Mouse (Mus musculus): ENCODE results near the gene Ddx60. TPM values are rescaled to one million over a fixed set of nuclear protein-coding genes. Genes with fewer than 3 reads are reported as not detected.
A peak's percentile ranks its signal among the peaks of the same experiment; 100 is the strongest.

Gene Ddx60
- polyA plus RNA-seq, 1 experiment from 2014 or later: 6.8 TPM

GRCm38 (mm10) chr8:62014166-62014565 is 86.3 kb downstream of the Ddx60 start:
- Histone ChIP-seq H3K4me3 (ENCODE audit: low read depth, low read length) (no peak overlapping the region), H3K27ac (replicated peaks) (no peak overlapping the region), H3K4me1 (replicated peaks; ENCODE audit: control insufficient read depth, insufficient read depth) (no peaks in the 10 kb centered on the region), H3K27me3 (ENCODE audit: control insufficient read depth, insufficient read depth, low read length) (no peaks in the 10 kb centered on the region), H3K4me2 (replicated peaks; ENCODE audit: low read depth) (no peak overlapping the region), H3K9ac (ENCODE audit: low read length) (no peak overlapping the region), H3K36me3 (ENCODE audit: control insufficient read depth, insufficient read depth, low read length) (no peaks in the 10 kb centered on the region), H3K9me3 (ENCODE audit: control insufficient read depth, low read length) (no peaks in the 10 kb centered on the region)
- 92% methylated on average over 4 of the region's 4 CpGs for WGBS
- TF ChIP-seq EP300 (optimal IDR thresholded peaks at IDR 0.05) (no peak), CTCF (IDR thresholded peaks at IDR 0.05; ENCODE audit: low read depth) (no peak)
- ATAC-seq (ENCODE audit: low FRiP score, low TSS enrichment) (no peak), DNase-seq (ENCODE audit: low spot score) (no peak)

GRCm38 (mm10) chr8:62014582-62014981 is 86.7 kb downstream of the Ddx60 start:
- Histone ChIP-seq H3K4me1 (replicated peaks; ENCODE audit: control insufficient read depth, insufficient read depth) (no peaks in the 10 kb centered on the region), H3K4me2 (replicated peaks; ENCODE audit: low read depth) (no peak overlapping the region), H3K36me3 (ENCODE audit: control insufficient read depth, insufficient read depth, low read length) (no peaks in the 10 kb centered on the region), H3K9ac (ENCODE audit: low read length) (no peak overlapping the region), H3K27ac (replicated peaks) (no peak overlapping the region), H3K9me3 (ENCODE audit: control insufficient read depth, low read length) (no peaks in the 10 kb centered on the region), H3K27me3 (ENCODE audit: control insufficient read depth, insufficient read depth, low read length) (no peaks in the 10 kb centered on the region), H3K4me3 (ENCODE audit: low read depth, low read length) (no peak overlapping the region)
- ATAC-seq (ENCODE audit: low FRiP score, low TSS enrichment) (no peak), DNase-seq (ENCODE audit: low spot score) (no peak)
- TF ChIP-seq EP300 (optimal IDR thresholded peaks at IDR 0.05) (no peak), CTCF (IDR thresholded peaks at IDR 0.05; ENCODE audit: low read depth) (no peak)
- WGBS: 85% methylated on average over 4 of the region's 4 CpGs

- H3K4me1 ChIP-seq (replicated peaks; ENCODE audit: control insufficient read depth, insufficient read depth): no peaks in the 10 kb centered on the region
- no peak for DNase-seq (ENCODE audit: low spot score)
- H3K36me3 ChIP-seq (ENCODE audit: control insufficient read depth, insufficient read depth, low read length): no peaks in the 10 kb centered on the region
- no peak overlapping the region for H3K4me2 ChIP-seq (replicated peaks; ENCODE audit: low read depth)
- no peak overlapping the region for H3K9ac ChIP-seq (ENCODE audit: low read length)
- no peak overlapping the region for H3K27ac ChIP-seq (replicated peaks)
- no peaks in the 10 kb centered on the region for H3K9me3 ChIP-seq (ENCODE audit: control insufficient read depth, low read length)
- no peaks in the 10 kb centered on the region for H3K27me3 ChIP-seq (ENCODE audit: control insufficient read depth, insufficient read depth, low read length)
- no peak for TF ChIP-seq EP300 (optimal IDR thresholded peaks at IDR 0.05)
- peak; percentile 55 for TF ChIP-seq CTCF (IDR thresholded peaks at IDR 0.05; ENCODE audit: low read depth)
- 59% methylated on average over 3 of the region's 3 CpGs for WGBS
- no peak for ATAC-seq (ENCODE audit: low FRiP score, low TSS enrichment)
- no peak overlapping the region for H3K4me3 ChIP-seq (ENCODE audit: low read depth, low read length)
These were observed 106.5 kb downstream of the Ddx60 start for GRCm38 (mm10) chr8:62034351-62034750.

- H3K36me3 ChIP-seq (ENCODE audit: control insufficient read depth, insufficient read depth, low read length): no peaks in the 10 kb centered on the region
- H3K4me1 ChIP-seq (replicated peaks; ENCODE audit: control insufficient read depth, insufficient read depth): no peaks in the 10 kb centered on the region
- no peaks in the 10 kb centered on the region for H3K9me3 ChIP-seq (ENCODE audit: control insufficient read depth, low read length)
- H3K9ac ChIP-seq (ENCODE audit: low read length): no peak overlapping the region
- H3K4me2 ChIP-seq (replicated peaks; ENCODE audit: low read depth): no peak overlapping the region
- 0 out of 2 replicates have a peak, but pooled peaks have one; percentile 42 for ATAC-seq (ENCODE audit: low FRiP score, low TSS enrichment)
- no peak for DNase-seq (ENCODE audit: low spot score)
- no peak overlapping the region for H3K27ac ChIP-seq (replicated peaks)
- H3K27me3 ChIP-seq (ENCODE audit: control insufficient read depth, insufficient read depth, low read length): no peaks in the 10 kb centered on the region
- TF ChIP-seq CTCF (IDR thresholded peaks at IDR 0.05; ENCODE audit: low read depth): peak; percentile 55
- no peak for TF ChIP-seq EP300 (optimal IDR thresholded peaks at IDR 0.05)
- no peak overlapping the region for H3K4me3 ChIP-seq (ENCODE audit: low read depth, low read length)
- WGBS: 29% methylated on average over 2 of the region's 2 CpGs
These were observed 118.9 kb downstream of the Ddx60 start for GRCm38 (mm10) chr8:62046809-62047208.

GRCm38 (mm10) chr8:62060357-62060756 is 132.5 kb downstream of the Ddx60 start:
- H3K9ac ChIP-seq (ENCODE audit: low read length): no peak overlapping the region
- TF ChIP-seq EP300 (optimal IDR thresholded peaks at IDR 0.05) (no peak), CTCF (IDR thresholded peaks at IDR 0.05; ENCODE audit: low read depth) (peak; percentile 62)
- H3K4me1 ChIP-seq (replicated peaks; ENCODE audit: control insufficient read depth, insufficient read depth): no peaks in the 10 kb centered on the region
- no peak overlapping the region for H3K4me3 ChIP-seq (ENCODE audit: low read depth, low read length)
- H3K27ac ChIP-seq (replicated peaks): no peak overlapping the region
- ATAC-seq (ENCODE audit: low FRiP score, low TSS enrichment): no peak
- H3K4me2 ChIP-seq (replicated peaks; ENCODE audit: low read depth): no peak overlapping the region
- H3K9me3 ChIP-seq (ENCODE audit: control insufficient read depth, low read length): no peaks in the 10 kb centered on the region
- no peaks in the 10 kb centered on the region for H3K27me3 ChIP-seq (ENCODE audit: control insufficient read depth, insufficient read depth, low read length)
- no peak for DNase-seq (ENCODE audit: low spot score)
- no peaks in the 10 kb centered on the region for H3K36me3 ChIP-seq (ENCODE audit: control insufficient read depth, insufficient read depth, low read length)

GRCm38 (mm10) chr8:62068305-62068704 is 140.4 kb downstream of the Ddx60 start:
- no peak overlapping the region for H3K27ac ChIP-seq (replicated peaks)
- no peak overlapping the region for H3K4me2 ChIP-seq (replicated peaks; ENCODE audit: low read depth)
- TF ChIP-seq CTCF (IDR thresholded peaks at IDR 0.05; ENCODE audit: low read depth): no peak
- no peak for TF ChIP-seq EP300 (optimal IDR thresholded peaks at IDR 0.05)
- no peak overlapping the region for H3K4me3 ChIP-seq (ENCODE audit: low read depth, low read length)
- ATAC-seq (ENCODE audit: low FRiP score, low TSS enrichment) (no peak), DNase-seq (ENCODE audit: low spot score) (no peak)
- H3K9me3 ChIP-seq (ENCODE audit: control insufficient read depth, low read length): no peaks in the 10 kb centered on the region
- no peaks in the 10 kb centered on the region for H3K27me3 ChIP-seq (ENCODE audit: control insufficient read depth, insufficient read depth, low read length)
- H3K9ac ChIP-seq (ENCODE audit: low read length): no peak overlapping the region
- H3K36me3 ChIP-seq (ENCODE audit: control insufficient read depth, insufficient read depth, low read length): no peaks in the 10 kb centered on the region
- no peaks in the 10 kb centered on the region for H3K4me1 ChIP-seq (replicated peaks; ENCODE audit: control insufficient read depth, insufficient read depth)

All from stomach, postnatal 0 days (tissue).